Mouse (Mus musculus): ENCODE measurements at regions not wholly inside any gene's neighbourhood (a gene's known extent, or its start where the extent isn't known, plus 50 kb on each side); places are given as distances from the start of the nearest gene placed in this dataset.

DNA sequence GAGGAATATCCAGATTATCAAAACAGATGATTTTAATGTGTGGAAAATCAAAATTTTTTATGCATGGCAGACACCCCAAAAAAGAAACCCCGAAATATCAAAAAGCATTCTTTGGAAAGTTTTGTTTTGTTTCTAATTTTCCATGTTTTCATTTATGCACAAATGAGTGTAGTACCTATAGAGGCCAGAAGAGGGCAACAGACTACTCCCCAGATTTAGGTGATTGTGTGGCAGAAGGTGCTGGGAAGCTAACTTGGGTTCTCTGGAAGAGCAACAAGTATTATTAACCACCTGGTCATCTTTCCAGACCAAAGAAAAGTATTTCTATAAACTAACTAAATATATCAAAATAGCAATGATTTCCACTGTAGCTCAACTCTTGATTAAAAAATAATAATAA is 137.2 kb downstream of the Cdc5l start:
- Histone ChIP-seq H3K4me1 (ENCODE audit: control insufficient read depth, insufficient read depth, low read length) (no peaks in the 10 kb centered on the region), H3K4me3 (replicated peaks; ENCODE audit: low read length) (no peak overlapping the region), H3K4me2 (ENCODE audit: low read depth, low read length) (no peak overlapping the region), H3K36me3 (ENCODE audit: control insufficient read depth, insufficient read depth, low read length) (no peaks in the 10 kb centered on the region), H3K27me3 (ENCODE audit: control insufficient read depth, insufficient read depth, low read length) (no peaks in the 10 kb centered on the region), H3K27ac (ENCODE audit: low read length) (no peak overlapping the region), H3K9me3 (replicated peaks; ENCODE audit: control insufficient read depth, low read length) (no peaks in the 10 kb centered on the region), H3K9ac (ENCODE audit: low read length) (no peak overlapping the region)
- no peak for ATAC-seq (ENCODE audit: insufficient read depth, low FRiP score)
- 84% methylated on average over 1 of the region's 1 CpGs for WGBS

DNA sequence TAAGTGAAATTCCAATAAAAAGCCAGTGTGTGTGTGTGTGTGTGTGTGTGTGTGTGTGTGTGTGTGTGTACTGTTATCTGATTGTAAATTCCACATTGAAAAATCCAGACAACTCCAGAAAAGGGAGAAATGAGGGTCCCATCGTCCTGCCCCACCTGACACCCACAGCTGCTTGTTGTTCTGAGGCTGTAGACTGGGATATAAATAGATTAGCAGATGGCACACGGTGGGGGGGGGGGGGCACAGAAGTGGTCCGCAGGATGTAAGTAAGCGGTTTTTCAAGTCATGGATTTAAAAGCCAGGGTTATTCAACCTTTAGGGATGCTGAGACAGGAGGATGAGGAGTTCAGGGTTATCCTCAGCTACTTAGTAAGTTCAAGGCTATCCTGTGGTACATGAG is 138.7 kb downstream of the Cdc5l start:
- no peaks in the 10 kb centered on the region for H3K36me3 ChIP-seq (ENCODE audit: control insufficient read depth, insufficient read depth, low read length)
- no peak overlapping the region for H3K4me2 ChIP-seq (ENCODE audit: low read depth, low read length)

DNA sequence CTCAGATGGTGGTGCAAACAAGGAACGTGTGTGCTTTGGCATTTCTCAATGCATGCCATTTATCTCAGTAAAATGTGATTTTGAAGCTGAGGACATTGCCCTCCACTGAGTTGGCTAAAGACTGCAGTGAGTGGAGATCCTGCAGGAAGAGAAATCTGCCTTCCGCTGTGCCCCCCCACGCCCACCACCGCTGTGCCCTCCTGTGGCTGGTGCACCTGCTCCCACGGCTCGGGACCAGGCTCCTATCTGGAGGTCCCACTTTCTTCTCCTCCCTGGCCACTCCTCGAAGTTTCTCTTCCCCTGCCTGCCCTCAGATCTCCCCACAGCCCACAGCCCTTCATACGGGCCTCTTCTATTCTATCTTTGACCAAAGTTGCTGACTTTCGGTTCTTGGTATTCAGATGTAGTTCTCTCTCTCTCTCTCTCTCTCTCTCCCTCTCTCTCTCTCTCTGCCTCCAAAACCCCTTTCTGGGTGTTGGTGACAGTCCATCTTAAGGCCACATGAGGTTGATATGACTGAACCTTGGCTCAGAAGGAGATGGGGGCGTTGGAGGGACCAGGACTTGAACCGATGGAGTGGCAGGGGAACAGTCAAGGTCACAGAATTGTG is 139.2 kb downstream of the Cdc5l start:
- Histone ChIP-seq H3K4me3 (replicated peaks; ENCODE audit: low read length) (no peak overlapping the region), H3K36me3 (ENCODE audit: control insufficient read depth, insufficient read depth, low read length) (no peaks in the 10 kb centered on the region), H3K4me2 (ENCODE audit: low read depth, low read length) (no peak overlapping the region), H3K4me1 (ENCODE audit: control insufficient read depth, insufficient read depth, low read length) (no peaks in the 10 kb centered on the region), H3K27me3 (ENCODE audit: control insufficient read depth, insufficient read depth, low read length) (no peaks in the 10 kb centered on the region), H3K27ac (ENCODE audit: low read length) (no peak overlapping the region), H3K9ac (ENCODE audit: low read length) (no peak overlapping the region), H3K9me3 (replicated peaks; ENCODE audit: control insufficient read depth, low read length) (no peaks in the 10 kb centered on the region)
- 86% methylated on average over 11 of the region's 11 CpGs for WGBS
- no peak for ATAC-seq (ENCODE audit: insufficient read depth, low FRiP score)

More for the DNA sequence above, 138.7 kb downstream of the Cdc5l start:
- no peak for ATAC-seq (ENCODE audit: insufficient read depth, low FRiP score)
- Histone ChIP-seq H3K4me3 (replicated peaks; ENCODE audit: low read length) (no peak overlapping the region), H3K9ac (ENCODE audit: low read length) (no peak overlapping the region), H3K9me3 (replicated peaks; ENCODE audit: control insufficient read depth, low read length) (no peaks in the 10 kb centered on the region), H3K4me1 (ENCODE audit: control insufficient read depth, insufficient read depth, low read length) (no peaks in the 10 kb centered on the region), H3K27ac (ENCODE audit: low read length) (no peak overlapping the region), H3K27me3 (ENCODE audit: control insufficient read depth, insufficient read depth, low read length) (no peaks in the 10 kb centered on the region)
- WGBS = 60% methylated on average over 4 of the region's 4 CpGs

DNA sequence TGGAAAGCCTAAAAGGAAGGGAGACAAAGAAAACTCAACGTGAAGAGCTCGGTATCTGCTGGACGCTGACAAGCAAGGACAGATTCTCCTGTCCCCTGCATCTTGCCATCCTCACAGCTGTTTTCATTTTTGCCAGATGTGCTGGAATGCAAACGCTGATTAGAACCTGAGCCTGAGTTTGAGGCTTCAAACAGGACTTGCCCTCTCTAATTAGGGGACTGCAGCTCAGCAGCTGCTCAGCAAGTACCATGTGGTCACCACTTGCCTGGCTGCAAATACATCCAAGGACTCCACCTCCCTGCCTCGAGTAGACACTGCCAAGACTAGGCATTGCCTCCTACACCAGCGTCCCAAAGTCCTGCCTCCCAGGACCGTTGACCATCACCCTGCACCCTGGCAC is 140.7 kb downstream of the Cdc5l start:
- Histone ChIP-seq H3K9me3 (replicated peaks; ENCODE audit: control insufficient read depth, low read length) (no peaks in the 10 kb centered on the region), H3K9ac (ENCODE audit: low read length) (no peak overlapping the region), H3K27me3 (ENCODE audit: control insufficient read depth, insufficient read depth, low read length) (no peaks in the 10 kb centered on the region), H3K4me3 (replicated peaks; ENCODE audit: low read length) (no peak overlapping the region), H3K27ac (ENCODE audit: low read length) (no peak overlapping the region), H3K36me3 (ENCODE audit: control insufficient read depth, insufficient read depth, low read length) (no peaks in the 10 kb centered on the region), H3K4me1 (ENCODE audit: control insufficient read depth, insufficient read depth, low read length) (no peaks in the 10 kb centered on the region), H3K4me2 (ENCODE audit: low read depth, low read length) (no peak overlapping the region)
- WGBS = 81% methylated on average over 7 of the region's 7 CpGs
- no peak for ATAC-seq (ENCODE audit: insufficient read depth, low FRiP score)

DNA sequence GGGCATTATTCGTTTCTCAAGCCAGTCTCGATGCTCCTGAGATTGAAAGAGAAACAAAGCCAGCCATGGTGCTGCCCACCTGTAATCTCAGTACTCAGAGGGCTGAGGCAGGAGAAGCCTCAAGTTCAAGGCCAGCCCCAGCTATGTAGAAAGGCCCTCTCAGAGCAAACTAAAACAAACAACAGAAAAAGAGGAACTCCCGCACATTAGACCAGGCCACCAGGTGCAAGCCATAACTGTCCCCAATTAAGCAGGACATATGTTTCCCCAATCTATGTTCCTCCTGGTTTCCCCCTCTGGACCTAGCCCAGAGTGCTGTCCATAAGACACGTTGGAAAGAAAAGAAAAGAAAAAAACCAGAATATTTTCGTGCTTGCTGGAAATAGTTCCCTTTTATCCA is 142.5 kb downstream of the Cdc5l start:
- H3K36me3 ChIP-seq (ENCODE audit: control insufficient read depth, insufficient read depth, low read length) = no peaks in the 10 kb centered on the region
- H3K9me3 ChIP-seq (replicated peaks; ENCODE audit: control insufficient read depth, low read length) = no peaks in the 10 kb centered on the region
- H3K9ac ChIP-seq (ENCODE audit: low read length) = no peak overlapping the region
- WGBS = 75% methylated on average over 5 of the region's 5 CpGs
- no peak overlapping the region for H3K27ac ChIP-seq (ENCODE audit: low read length)
- no peak for ATAC-seq (ENCODE audit: insufficient read depth, low FRiP score)
- no peak overlapping the region for H3K4me3 ChIP-seq (replicated peaks; ENCODE audit: low read length)
- no peaks in the 10 kb centered on the region for H3K27me3 ChIP-seq (ENCODE audit: control insufficient read depth, insufficient read depth, low read length)
- no peak overlapping the region for H3K4me2 ChIP-seq (ENCODE audit: low read depth, low read length)
- H3K4me1 ChIP-seq (ENCODE audit: control insufficient read depth, insufficient read depth, low read length) = no peaks in the 10 kb centered on the region

DNA sequence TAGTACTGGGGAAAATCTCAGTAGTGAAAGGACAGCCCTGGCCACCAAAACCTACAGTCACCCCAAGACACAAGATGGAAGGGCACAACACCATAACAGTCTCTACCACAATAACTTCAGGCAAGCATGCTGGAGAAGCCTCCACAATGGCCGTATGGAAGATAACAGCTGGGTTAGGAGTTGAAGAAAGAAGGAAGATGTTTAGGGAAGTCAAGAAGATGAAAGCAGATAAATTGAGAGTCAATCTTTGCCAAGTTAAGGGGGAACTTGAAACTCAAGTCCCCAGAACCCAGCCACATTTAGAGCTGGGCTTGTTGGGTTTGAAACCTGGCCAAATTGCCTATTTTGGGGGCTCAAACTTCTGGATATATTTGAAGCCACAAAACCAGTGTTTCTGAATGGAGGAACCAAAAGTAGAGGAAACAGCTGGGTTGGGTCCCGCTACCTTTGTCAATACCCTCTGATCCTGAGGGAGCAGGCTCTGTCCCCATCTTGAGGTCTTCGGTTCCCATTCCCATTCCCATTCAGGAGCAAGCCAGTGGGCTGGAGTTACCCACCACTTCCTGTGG is 147.8 kb downstream of the Cdc5l start:
- Histone ChIP-seq H3K4me1 (ENCODE audit: control insufficient read depth, insufficient read depth, low read length) (no peaks in the 10 kb centered on the region), H3K4me3 (replicated peaks; ENCODE audit: low read length) (no peak overlapping the region), H3K36me3 (ENCODE audit: control insufficient read depth, insufficient read depth, low read length) (no peaks in the 10 kb centered on the region), H3K9ac (ENCODE audit: low read length) (no peak overlapping the region), H3K9me3 (replicated peaks; ENCODE audit: control insufficient read depth, low read length) (no peaks in the 10 kb centered on the region), H3K27ac (ENCODE audit: low read length) (no peak overlapping the region), H3K4me2 (ENCODE audit: low read depth, low read length) (no peak overlapping the region), H3K27me3 (ENCODE audit: control insufficient read depth, insufficient read depth, low read length) (no peaks in the 10 kb centered on the region)
- no peak for ATAC-seq (ENCODE audit: insufficient read depth, low FRiP score)
- 87% methylated on average over 3 of the region's 3 CpGs for WGBS

DNA sequence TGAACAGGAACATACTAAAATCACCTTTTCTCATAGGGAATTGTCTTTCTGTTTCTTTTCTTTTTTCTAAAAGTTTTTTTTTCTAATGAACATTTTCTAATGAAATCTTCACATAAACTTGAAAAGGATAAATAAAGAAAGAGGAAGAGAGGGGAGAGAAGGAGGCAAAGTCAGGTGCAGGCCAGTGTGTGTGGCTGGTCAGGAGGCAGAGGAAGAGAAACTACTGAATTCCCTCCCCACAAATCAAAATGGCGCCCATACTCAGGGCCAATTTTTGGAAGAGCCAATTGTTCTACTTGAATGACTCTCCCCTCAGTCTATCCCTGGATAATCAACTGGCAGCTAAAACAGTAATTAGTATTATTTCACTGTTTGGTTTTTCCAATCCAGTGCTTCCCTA is 152.0 kb downstream of the Cdc5l start:
- 0 out of 2 replicates have a peak, but pooled peaks cover 4% of the 10 kb centered on the region for H3K4me1 ChIP-seq (ENCODE audit: control insufficient read depth, insufficient read depth, low read length)
- H3K27me3 ChIP-seq (ENCODE audit: control insufficient read depth, insufficient read depth, low read length) = no peaks in the 10 kb centered on the region
- no peaks in the 10 kb centered on the region for H3K9me3 ChIP-seq (replicated peaks; ENCODE audit: control insufficient read depth, low read length)
- H3K27ac ChIP-seq (ENCODE audit: low read length) = no peak overlapping the region
- no peak overlapping the region for H3K4me3 ChIP-seq (replicated peaks; ENCODE audit: low read length)
- H3K36me3 ChIP-seq (ENCODE audit: control insufficient read depth, insufficient read depth, low read length) = no peaks in the 10 kb centered on the region
- WGBS = 97% methylated on average over 1 of the region's 1 CpGs
- H3K9ac ChIP-seq (ENCODE audit: low read length) = no peak overlapping the region
- no peak overlapping the region for H3K4me2 ChIP-seq (ENCODE audit: low read depth, low read length)
- ATAC-seq (ENCODE audit: insufficient read depth, low FRiP score) = no peak

DNA sequence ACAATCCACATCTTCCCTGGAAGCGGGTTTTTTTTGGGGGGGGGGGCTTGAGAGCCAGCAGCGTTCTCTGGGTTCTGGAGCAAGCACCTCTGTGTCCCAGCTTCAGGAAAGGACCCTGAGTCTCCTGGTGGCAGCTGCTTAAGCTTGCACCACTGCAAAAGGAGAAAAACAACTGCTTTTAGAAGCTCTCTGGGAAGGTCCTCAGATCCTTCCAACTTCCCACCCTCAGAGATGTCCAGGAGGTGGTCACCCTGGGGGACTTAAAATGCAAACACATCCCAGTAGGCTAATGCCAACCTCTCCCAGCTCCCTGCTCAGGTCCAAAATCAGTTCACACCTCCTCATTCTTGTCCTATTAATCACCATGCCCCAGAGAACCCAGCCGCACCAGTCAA is 153.7 kb downstream of the Cdc5l start:
- 14% methylated on average over 3 of the region's 3 CpGs for WGBS
- H3K4me1 ChIP-seq (ENCODE audit: control insufficient read depth, insufficient read depth, low read length) = 0 out of 2 replicates have a peak, but pooled peaks cover 4% of the 10 kb centered on the region
- H3K4me2 ChIP-seq (ENCODE audit: low read depth, low read length) = peak overlapping the region; percentile 19; the same call in 1 of the 2 replicates
- H3K27ac ChIP-seq (ENCODE audit: low read length) = no peak overlapping the region
- H3K4me3 ChIP-seq (replicated peaks; ENCODE audit: low read length) = no peak overlapping the region
- no peaks in the 10 kb centered on the region for H3K27me3 ChIP-seq (ENCODE audit: control insufficient read depth, insufficient read depth, low read length)
- ATAC-seq (ENCODE audit: insufficient read depth, low FRiP score) = no peak
- no peaks in the 10 kb centered on the region for H3K36me3 ChIP-seq (ENCODE audit: control insufficient read depth, insufficient read depth, low read length)
- H3K9me3 ChIP-seq (replicated peaks; ENCODE audit: control insufficient read depth, low read length) = no peaks in the 10 kb centered on the region
- no peak overlapping the region for H3K9ac ChIP-seq (ENCODE audit: low read length)

DNA sequence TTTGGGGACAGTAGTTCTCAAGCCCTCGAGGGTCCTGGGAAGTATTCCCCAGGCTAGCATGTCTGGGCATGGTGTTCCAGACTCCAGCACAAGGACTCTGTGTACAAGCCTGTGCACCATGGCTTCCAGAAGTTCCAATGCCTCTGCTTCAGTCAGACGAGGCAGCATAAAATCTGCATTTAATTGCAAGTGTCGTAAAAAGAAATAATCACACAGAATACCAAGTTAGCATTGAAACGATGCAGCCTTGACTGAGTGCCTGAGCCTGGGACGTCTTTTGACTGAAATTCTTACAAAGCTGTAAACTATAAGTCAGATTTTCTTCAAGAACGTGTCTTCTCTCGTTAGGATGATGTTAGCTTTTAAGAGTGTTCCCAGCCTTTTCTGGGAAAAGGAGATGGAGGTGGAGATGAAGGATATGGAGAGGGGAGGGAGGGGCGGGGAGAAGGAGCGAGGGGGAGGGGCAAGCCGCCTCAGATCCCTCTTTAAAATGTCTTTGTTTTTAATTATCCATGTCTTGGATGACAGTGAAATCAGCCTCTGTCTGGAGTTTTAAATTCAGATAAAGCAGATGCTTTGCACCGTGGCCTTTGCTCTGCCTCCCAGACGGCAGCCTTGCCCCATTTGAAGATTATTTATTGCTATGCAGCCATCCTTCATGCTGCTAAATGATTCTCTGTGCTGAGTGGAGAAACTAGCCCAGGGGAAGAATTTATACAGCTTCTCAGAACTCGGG is 154.3 kb downstream of the Cdc5l start:
- no peaks in the 10 kb centered on the region for H3K36me3 ChIP-seq (ENCODE audit: control insufficient read depth, insufficient read depth, low read length)
- H3K9ac ChIP-seq (ENCODE audit: low read length) = no peak overlapping the region
- H3K27me3 ChIP-seq (ENCODE audit: control insufficient read depth, insufficient read depth, low read length) = no peaks in the 10 kb centered on the region
- ATAC-seq (ENCODE audit: insufficient read depth, low FRiP score) = no peak
- 25% methylated on average over 13 of the region's 13 CpGs for WGBS
- no peaks in the 10 kb centered on the region for H3K9me3 ChIP-seq (replicated peaks; ENCODE audit: control insufficient read depth, low read length)
- no peak overlapping the region for H3K4me3 ChIP-seq (replicated peaks; ENCODE audit: low read length)
- no peak overlapping the region for H3K27ac ChIP-seq (ENCODE audit: low read length)
- peak overlapping the region; percentile 19; the same call in 1 of the 2 replicates for H3K4me2 ChIP-seq (ENCODE audit: low read depth, low read length)
- 0 out of 2 replicates have a peak, but pooled peaks cover 4% of the 10 kb centered on the region for H3K4me1 ChIP-seq (ENCODE audit: control insufficient read depth, insufficient read depth, low read length)

Data from stomach, embryonic 16.5 days (tissue).